Mouse (Mus musculus): ENCODE results near the gene Gm49398.

Gene Gm49398

DNA sequence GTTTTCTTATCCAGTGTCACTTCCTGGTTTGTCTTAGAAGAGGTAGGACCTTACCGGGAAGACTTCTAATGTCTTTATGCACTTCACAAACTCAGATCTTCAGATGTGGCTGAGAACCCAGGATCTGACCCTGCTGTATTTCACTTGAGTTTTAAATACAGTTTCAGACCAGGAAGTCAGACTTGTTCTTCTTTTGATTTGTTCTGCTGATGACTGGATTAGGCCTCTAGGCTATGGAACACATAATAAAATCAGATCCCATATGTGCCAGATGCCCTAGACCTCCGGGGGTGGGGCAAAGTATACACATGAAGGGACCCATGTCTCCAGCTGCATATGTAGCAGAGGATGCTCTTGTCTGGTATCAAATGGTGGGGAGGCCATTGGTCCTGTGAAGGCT, at the start of gene Gm49398:
Gene Gm49398, minus strand, starts transcription at position 101 of the 400 bp plus-strand sequence.
- no peak for DNase-seq (ENCODE audit: inconsistent ontology term)

GRCm38 (mm10) chr13:61255258-61255657, 33.4 kb downstream of the Gm49398 start, which contains the start of gene Cts8:
Gene Cts8 (minus strand): TSS chr13:61255358.
- DNase-seq (ENCODE audit: inconsistent ontology term) = no peak

DNA sequence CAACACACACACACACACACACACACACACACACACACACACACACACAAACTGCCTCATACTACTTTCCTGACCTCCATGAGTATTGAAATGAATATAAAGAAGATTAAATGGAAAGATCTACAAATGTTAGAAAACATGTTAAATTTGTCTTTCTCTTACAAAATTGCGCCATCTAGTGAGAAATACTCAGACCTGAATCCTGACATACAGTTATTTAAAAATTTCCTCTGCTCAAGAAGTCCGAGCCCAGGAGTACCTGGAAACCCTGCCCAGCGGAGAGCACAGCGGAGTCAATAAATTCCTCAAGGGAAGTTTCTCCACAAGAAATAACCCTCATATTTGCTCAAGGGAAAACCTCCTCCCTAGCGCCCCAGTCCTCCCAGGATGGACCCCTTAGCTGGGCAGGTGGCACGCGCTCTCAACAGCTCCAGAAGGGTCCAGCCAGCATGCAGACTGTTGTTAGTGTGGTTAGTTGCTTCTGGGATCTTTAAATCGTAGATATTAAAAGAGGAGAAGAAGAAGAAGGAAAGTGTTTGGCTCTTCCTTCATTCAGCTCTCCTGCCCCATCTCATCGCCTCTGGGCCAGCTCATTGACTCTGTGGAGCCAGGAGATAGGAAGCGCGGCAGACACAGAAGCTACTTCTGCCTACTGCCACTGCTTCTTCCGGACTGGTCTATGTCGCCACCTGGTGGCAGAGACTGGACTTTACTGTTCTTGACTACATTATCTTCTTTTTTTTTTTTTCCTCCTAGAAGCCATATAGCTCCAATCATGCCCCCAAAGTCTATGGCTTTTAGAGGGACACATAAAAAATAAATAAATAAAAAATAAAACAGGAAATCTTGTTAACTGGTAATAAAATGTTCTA, 47.3 kb downstream of the Gm49398 start:
- peak; percentile 29 for DNase-seq (ENCODE audit: inconsistent ontology term)

DNA sequence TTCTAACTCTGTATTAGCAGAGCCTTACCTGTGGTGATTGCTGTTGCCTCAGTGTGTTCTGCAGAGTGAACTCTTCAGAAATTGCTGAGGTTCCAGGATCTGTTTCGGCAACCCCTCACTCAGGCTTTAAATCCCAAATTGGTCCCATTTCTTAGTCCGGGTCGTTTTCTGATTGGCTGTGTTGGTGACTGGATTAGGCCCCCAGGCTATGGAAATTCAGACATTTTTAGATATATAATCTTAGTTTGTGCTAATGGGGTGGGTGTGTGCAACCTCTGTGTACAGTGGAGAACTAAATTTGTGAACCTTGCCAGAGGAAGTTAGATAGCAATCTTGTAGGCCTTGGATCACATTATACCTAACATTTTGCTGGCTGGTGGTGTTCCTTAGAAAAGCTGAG, 85.3 kb downstream of the Gm49398 start, which contains the start of gene Cts6:
Gene Cts6, minus strand, starts transcription at position 101 of the 400 bp plus-strand sequence.
- DNase-seq (ENCODE audit: inconsistent ontology term) = no peak
